Mouse (Mus musculus) thymus, postnatal 0 days (tissue): ENCODE data around the gene Iqgap3. TPM values are rescaled to one million over a fixed set of nuclear protein-coding genes. Genes with fewer than 3 reads are reported as not detected.

ENCODE experiments used
- DNase-seq: peaks from one replicate; pipeline ENCODE4 v3.0.0-alpha.2; 2015; ENCODE audit warnings: low spot score
- polyA plus RNA-seq: library from polyadenylated mRNA; unstranded; fragments of >200 nt; fragmentation: Nextera tagmentation; extraction: Ambion mirVana; gene quantifications from 2 replicates; pipeline ENCODE4 v1.2.1, GENCODE M21; 2015

Iqgap3 gene
- polyA plus RNA-seq, 1 experiment from 2014 or later, result 6.1 TPM

- DNase-seq, result no peak
Measured at GRCm38 (mm10) chr3:88149510-88149974, 67.8 kb downstream of the Iqgap3 start.

GRCm38 (mm10) chr3:88150061-88150998 lies 68.6 kb downstream of the Iqgap3 start:
- peak; percentile 49 for DNase-seq

GRCm38 (mm10) chr3:88150999-88151364 lies 69.2 kb downstream of the Iqgap3 start:
- DNase-seq, result no peak

GRCm38 (mm10) chr3:88152056-88152455 lies 70.3 kb downstream of the Iqgap3 start:
- DNase-seq, result no peak

GRCm38 (mm10) chr3:88153290-88154011 lies 71.7 kb downstream of the Iqgap3 start:
- no peak for DNase-seq

GRCm38 (mm10) chr3:88154236-88154635 lies 72.5 kb downstream of the Iqgap3 start:
- no peak for DNase-seq

GRCm38 (mm10) chr3:88156817-88157216 lies 75.0 kb downstream of the Iqgap3 start:
- no peak for DNase-seq

GRCm38 (mm10) chr3:88157771-88158597 lies 76.2 kb downstream of the Iqgap3 start:
- DNase-seq, result peak; percentile 75

- DNase-seq, result no peak
Measured at GRCm38 (mm10) chr3:88158991-88159390, 77.2 kb downstream of the Iqgap3 start.

GRCm38 (mm10) chr3:88160856-88161255 lies 79.1 kb downstream of the Iqgap3 start:
- no peak for DNase-seq

- DNase-seq, result no peak
Measured at GRCm38 (mm10) chr3:88162259-88162658, 80.5 kb downstream of the Iqgap3 start.

GRCm38 (mm10) chr3:88162811-88163210 lies 81.0 kb downstream of the Iqgap3 start:
- no peak for DNase-seq

- DNase-seq, result no peak
Measured at GRCm38 (mm10) chr3:88163847-88164246, 82.1 kb downstream of the Iqgap3 start.

- DNase-seq, result no peak
Measured at GRCm38 (mm10) chr3:88164263-88164662, 82.5 kb downstream of the Iqgap3 start.

- DNase-seq, result no peak
Measured at GRCm38 (mm10) chr3:88166056-88166455, 84.3 kb downstream of the Iqgap3 start.

GRCm38 (mm10) chr3:88170361-88170760 lies 88.6 kb downstream of the Iqgap3 start:
- DNase-seq, result no peak

Other genes with a start within 250 kb of the Iqgap3 start
- 101 and 108 TPM in 2 replicates for gene Sh2d2a, start 235.2 kb upstream of the Iqgap3 start, polyA plus RNA-seq
- 13.9 and 14.4 TPM in 2 replicates for gene Prcc, start 196.4 kb upstream of the Iqgap3 start, polyA plus RNA-seq
- gene Hdgf, start 175.7 kb upstream of the Iqgap3 start, polyA plus RNA-seq, result 223 and 234 TPM in 2 replicates
- gene Mrpl24, start 162.5 kb upstream of the Iqgap3 start, polyA plus RNA-seq, result 107 and 108 TPM in 2 replicates
- 58.9 and 61.4 TPM in 2 replicates for gene Isg20l2, start 151.7 kb upstream of the Iqgap3 start, polyA plus RNA-seq
- 15.7 and 16.6 TPM in 2 replicates for gene Rrnad1, start 151.3 kb upstream of the Iqgap3 start, polyA plus RNA-seq
- 35.5 and 38.1 TPM in 2 replicates for gene Crabp2, start 133.3 kb upstream of the Iqgap3 start, polyA plus RNA-seq
- gene Nes, start 110.9 kb upstream of the Iqgap3 start, polyA plus RNA-seq, result 3.2 and 4.5 TPM in 2 replicates
- gene Bcan, start 81.7 kb upstream of the Iqgap3 start, polyA plus RNA-seq, result 0.23 and 0.27 TPM in 2 replicates
- gene Hapln2, start 54.4 kb upstream of the Iqgap3 start, polyA plus RNA-seq, result 0.16 TPM in 1 of 2 replicates, not detected in the other
- gene Gpatch4, start 38.9 kb upstream of the Iqgap3 start, polyA plus RNA-seq, result 34.6 and 37.4 TPM in 2 replicates
- 145 and 155 TPM in 2 replicates for gene Naxe, start 23.5 kb upstream of the Iqgap3 start, polyA plus RNA-seq
- gene Ttc24, start 3.7 kb upstream of the Iqgap3 start, polyA plus RNA-seq, result 0.69 and 0.76 TPM in 2 replicates
- gene Mef2d, start 60.4 kb downstream of the Iqgap3 start, polyA plus RNA-seq, result 32.0 and 32.2 TPM in 2 replicates
- gene Rhbg, start 172.7 kb downstream of the Iqgap3 start, polyA plus RNA-seq, result 0.58 and 0.66 TPM in 2 replicates
- 0.33 TPM in 1 of 2 replicates, not detected in the other for gene Gm38392, start 205.2 kb downstream of the Iqgap3 start, polyA plus RNA-seq
- 15.6 and 16.2 TPM in 2 replicates for gene Tsacc, start 215.0 kb downstream of the Iqgap3 start, polyA plus RNA-seq
- gene Cct3, start 215.1 kb downstream of the Iqgap3 start, polyA plus RNA-seq, result 401 and 428 TPM in 2 replicates
- gene Glmp, start 243.1 kb downstream of the Iqgap3 start, polyA plus RNA-seq, result 209 and 236 TPM in 2 replicates